Mouse (Mus musculus) kidney, postnatal 0 days (tissue): ENCODE measurements around the gene Cyp2d22. TPM values are rescaled to one million over a fixed set of nuclear protein-coding genes. Genes with fewer than 3 reads are reported as not detected.

ENCODE experiments used
- ATAC-seq: fragments of 200-750 bp; cut with Nextera tagmentation; replicated peaks from 2 replicates; pipeline ENCODE4 v1.8.0; 2017; ENCODE audit warnings: low read depth, moderate number of reproducible peaks, moderate TSS enrichment, moderate library complexity; ENCODE audit not compliant: low FRiP score
- DNase-seq: peaks from one replicate; pipeline ENCODE4 v3.0.0-alpha.2; 2016; ENCODE audit warnings: low spot score
- H3K27ac ChIP-seq: fragments of 300-500 bp; sonication (generic); 2 replicates; pipeline ENCODE4 v1.5.1; 2014; ENCODE audit warnings: mild to moderate bottlenecking
- H3K27me3 ChIP-seq: fragments of 300-500 bp; sonication (generic); 2 replicates; pipeline ENCODE4 v1.6.1; 2014; ENCODE audit warnings: low read length, mixed read lengths; ENCODE audit not compliant: insufficient read depth
- H3K36me3 ChIP-seq: fragments of 300-500 bp; sonication (generic); 2 replicates; pipeline ENCODE4 v1.6.1; 2014; ENCODE audit warnings: low read length, mixed read lengths; ENCODE audit not compliant: insufficient read depth
- H3K4me1 ChIP-seq: fragments of 300-500 bp; sonication (generic); replicated peaks from 2 replicates; pipeline ENCODE4 v1.6.1; 2014; ENCODE audit warnings: antibody characterized with exemption, low read length, mixed read lengths; ENCODE audit not compliant: insufficient read depth
- H3K4me2 ChIP-seq: fragments of 300-500 bp; sonication (generic); 2 replicates; pipeline ENCODE4 v1.6.1; 2014; ENCODE audit warnings: mild to moderate bottlenecking, low read length, moderate library complexity, mixed read lengths
- H3K4me3 ChIP-seq: fragments of 300-500 bp; sonication (generic); replicated peaks from 2 replicates; pipeline ENCODE4 v1.5.1; 2014; ENCODE audit warnings: low read depth, low read length
- H3K9ac ChIP-seq: fragments of 300-500 bp; sonication (generic); 2 replicates; pipeline ENCODE4 v1.6.1; 2014; ENCODE audit warnings: low read depth, low read length
- H3K9me3 ChIP-seq: fragments of 300-500 bp; sonication (generic); replicated peaks from 2 replicates; pipeline ENCODE4 v1.6.1; 2016; ENCODE audit warnings: low read length, inconsistent platforms, mixed read lengths
- CTCF ChIP-seq: IDR thresholded peaks from 2 replicates; pipeline ENCODE4 v1.5.1; 2016; ENCODE audit warnings: antibody characterized with exemption, low read depth, mild to moderate bottlenecking, moderate library complexity
- WGBS: fragments of 180-500 bp; shearing (Covaris S2); extraction: QIAGEN DNeasy Blood & Tissue Kit; methylation state at CpG from one replicate; pipeline ENCODE4 v1.1.7; 2014; 5-methylcytosine and 5-hydroxymethylcytosine counted together
- polyA plus RNA-seq: library from polyadenylated mRNA; unstranded; fragments of >200 nt; fragmentation: Nextera tagmentation; extraction: Ambion mirVana; gene quantifications from 2 replicates; pipeline ENCODE4 v1.2.1, GENCODE M21; 2015

The Cyp2d22 gene
- polyA plus RNA-seq, 1 experiment from 2014 or later, result 16.7 TPM

DNA sequence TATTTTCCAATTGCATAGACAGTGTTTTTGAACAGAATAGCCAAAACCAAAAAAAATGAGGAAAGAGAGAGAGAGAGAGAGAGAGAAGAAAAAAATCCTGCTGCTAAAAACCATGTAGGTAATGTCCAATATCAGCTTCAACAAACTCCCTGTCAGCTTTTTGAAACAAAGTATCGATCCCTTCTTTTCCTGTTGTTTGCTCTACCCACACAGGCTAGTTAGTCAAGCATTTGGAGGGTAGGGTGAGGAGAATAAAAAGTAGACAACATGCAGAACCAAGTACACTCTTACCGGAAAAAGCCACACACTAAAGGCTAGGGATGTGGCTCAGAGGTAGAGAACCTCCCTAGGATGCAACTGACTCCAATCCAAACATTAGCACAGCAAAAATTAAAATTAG lies 5.7 kb upstream of the Cyp2d22 start:
- DNase-seq, result no peak
- no peaks in the 10 kb centered on the region for H3K9me3 ChIP-seq
- H3K36me3 ChIP-seq, result no peaks in the 10 kb centered on the region
- H3K4me1 ChIP-seq, result no peaks in the 10 kb centered on the region
- H3K27me3 ChIP-seq, result no peaks in the 10 kb centered on the region
- H3K4me3 ChIP-seq, result no peak overlapping the region
- 87% methylated on average over 2 of the region's 2 CpGs for WGBS
- no peak overlapping the region for H3K27ac ChIP-seq
- no peak overlapping the region for H3K9ac ChIP-seq
- no peak overlapping the region for H3K4me2 ChIP-seq
- no peak for ATAC-seq
- TF ChIP-seq CTCF, result no peak

DNA sequence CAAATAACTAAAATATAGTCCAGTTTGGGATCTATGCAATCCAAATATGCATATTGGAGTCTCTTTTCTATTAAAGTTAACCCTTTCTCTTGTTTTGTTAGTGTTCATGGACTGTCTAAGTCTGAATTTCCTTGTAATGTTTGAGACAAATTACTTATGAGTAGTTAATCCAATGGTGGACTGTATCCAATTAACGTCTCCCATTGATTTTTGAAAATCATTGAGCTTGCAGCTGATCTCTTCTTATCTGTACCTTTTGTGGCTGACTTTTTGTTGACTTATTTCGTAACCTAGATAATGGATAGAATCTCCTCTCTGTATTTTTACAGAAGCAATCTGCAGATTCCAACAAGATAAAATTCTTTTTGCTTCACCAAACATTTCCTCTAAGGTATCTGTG lies 2.4 kb upstream of the Cyp2d22 start:
- Histone ChIP-seq H3K9ac (no peak overlapping the region), H3K4me2 (no peak overlapping the region), H3K27me3 (no peaks in the 10 kb centered on the region), H3K4me1 (peaks cover 7% of the 10 kb centered on the region), H3K4me3 (no peak overlapping the region), H3K27ac (no peak overlapping the region), H3K36me3 (no peaks in the 10 kb centered on the region), H3K9me3 (no peaks in the 10 kb centered on the region)
- no peak for ATAC-seq
- 92% methylated on average over 2 of the region's 2 CpGs for WGBS
- TF ChIP-seq CTCF, result no peak
- DNase-seq, result no peak

DNA sequence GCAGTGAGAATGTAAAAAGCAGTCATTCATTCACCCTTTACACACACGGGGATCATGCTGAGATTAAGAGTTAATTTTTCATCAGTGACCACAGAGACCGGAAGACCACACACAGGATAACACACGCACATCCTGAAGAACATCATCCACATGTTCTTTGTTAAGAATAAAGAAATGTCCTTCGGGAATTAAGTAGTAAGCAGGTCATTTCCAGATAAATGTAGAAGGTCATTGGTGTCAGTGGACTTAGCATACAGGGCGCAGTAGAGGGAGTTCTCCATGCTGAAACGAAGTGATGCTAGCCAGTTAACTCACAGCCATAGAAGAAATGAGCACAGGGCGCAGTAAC lies 628 bp upstream of the Cyp2d22 start:
- peak; percentile 52; the same call in 1 of the 2 replicates for ATAC-seq
- Histone ChIP-seq H3K27ac (peak overlapping the region; percentile 74; the same call in 1 of the 2 replicates), H3K4me2 (peak overlapping the region; percentile 75), H3K36me3 (no peaks in the 10 kb centered on the region), H3K27me3 (no peaks in the 10 kb centered on the region), H3K9ac (no peak overlapping the region), H3K4me1 (peaks cover 12% of the 10 kb centered on the region), H3K9me3 (no peaks in the 10 kb centered on the region), H3K4me3 (no peak overlapping the region)
- TF ChIP-seq CTCF, result no peak
- DNase-seq, result peak; percentile 79
- 25% methylated on average over 7 of the region's 7 CpGs for WGBS

GRCm38 (mm10) chr15:82379511-82379870 lies 569 bp downstream of the Cyp2d22 start:
- peak overlapping the region; percentile 75 for H3K4me2 ChIP-seq
- peaks cover 12% of the 10 kb centered on the region for H3K4me1 ChIP-seq
- peak overlapping the region; percentile 71 for H3K9ac ChIP-seq
- 21% methylated on average over 7 of the region's 7 CpGs for WGBS
- no peaks in the 10 kb centered on the region for H3K9me3 ChIP-seq
- DNase-seq (no peak), ATAC-seq (peak; percentile 27; the same call in 1 of the 2 replicates)
- H3K36me3 ChIP-seq, result no peaks in the 10 kb centered on the region
- no peak for TF ChIP-seq CTCF
- peak overlapping the region; percentile 54 for H3K4me3 ChIP-seq
- H3K27ac ChIP-seq, result peak overlapping the region; percentile 93
- no peaks in the 10 kb centered on the region for H3K27me3 ChIP-seq

GRCm38 (mm10) chr15:82378261-82379180 lies 1.5 kb downstream of the Cyp2d22 start:
- 37% methylated on average over 15 of the region's 15 CpGs for WGBS
- Histone ChIP-seq H3K4me2 (peak overlapping the region; percentile 75), H3K36me3 (peaks cover 4% of the 10 kb centered on the region; the same call in 1 of the 2 replicates), H3K27ac (peak overlapping the region; percentile 93), H3K27me3 (no peaks in the 10 kb centered on the region), H3K9ac (peak overlapping the region; percentile 71; the same call in 1 of the 2 replicates), H3K4me1 (peaks cover 12% of the 10 kb centered on the region), H3K4me3 (peak overlapping the region; percentile 54), H3K9me3 (no peaks in the 10 kb centered on the region)
- peak; percentile 74 for DNase-seq
- no peak for ATAC-seq
- TF ChIP-seq CTCF, result no peak

- Histone ChIP-seq H3K27me3 (no peaks in the 10 kb centered on the region), H3K36me3 (peaks cover 4% of the 10 kb centered on the region; the same call in 1 of the 2 replicates), H3K27ac (peak overlapping the region; percentile 93), H3K9me3 (no peaks in the 10 kb centered on the region), H3K4me1 (peaks cover 12% of the 10 kb centered on the region), H3K4me2 (peak overlapping the region; percentile 75), H3K4me3 (no peak overlapping the region), H3K9ac (no peak overlapping the region; the same call in 1 of the 2 replicates)
- ATAC-seq, result no peak
- no peak for TF ChIP-seq CTCF
- no peak for DNase-seq
- WGBS, result 76% methylated on average over 5 of the region's 5 CpGs
These were observed 2.4 kb downstream of the Cyp2d22 start for GRCm38 (mm10) chr15:82377701-82378100.
